Mouse (Mus musculus) CH12F3 (cell line): ENCODE results near the gene Cops9.

Source experiments
- in situ Hi-C: fragments of 300-500 bp; cut with MboI; formaldehyde crosslinking; loops from 2 replicates; pipeline ENCODE4 v1.14.3; 2020; ENCODE audit warnings: low sequenced_read_pairs

Cops9 gene

DNA sequence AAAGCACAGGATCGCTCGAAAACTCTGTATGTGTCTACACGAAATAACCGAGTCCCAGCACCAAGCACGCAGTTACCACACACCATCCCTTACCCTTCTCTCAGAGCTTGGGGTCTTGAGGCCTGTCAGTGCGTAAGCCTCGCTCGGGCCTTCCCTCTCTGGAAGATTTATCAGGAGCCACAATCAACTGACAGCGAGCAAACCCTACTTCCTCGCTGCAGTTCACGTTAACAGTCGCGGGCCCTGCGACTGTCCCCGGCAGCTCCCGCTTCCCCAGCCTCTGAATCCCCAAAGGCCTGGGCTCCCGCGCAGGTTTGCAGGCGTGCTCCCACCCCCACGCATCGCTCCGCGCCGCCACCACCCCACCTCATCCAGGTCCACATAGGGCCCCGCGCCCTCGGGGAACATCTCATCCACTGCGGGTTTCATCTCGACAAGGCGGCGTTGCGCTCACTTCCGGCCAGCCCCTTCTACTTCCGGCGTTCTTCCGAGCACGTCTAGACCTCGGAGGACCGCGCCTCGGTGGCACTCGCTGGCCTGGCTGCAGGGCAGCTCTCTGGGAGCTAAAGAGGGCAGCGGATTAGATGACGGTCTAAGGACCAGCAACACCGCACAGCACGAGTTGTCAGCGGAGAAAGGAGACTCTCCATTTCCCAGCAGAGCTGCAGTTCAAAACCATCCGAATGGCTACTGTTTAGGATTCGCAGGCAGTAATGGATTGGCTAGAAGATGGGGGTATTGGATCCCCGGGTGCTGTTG lies at the start of gene Cops9:
Gene Cops9, minus strand, starts transcription at position 472 of the 759 bp plus-strand sequence.
- in situ Hi-C loops, result no loop called here

DNA sequence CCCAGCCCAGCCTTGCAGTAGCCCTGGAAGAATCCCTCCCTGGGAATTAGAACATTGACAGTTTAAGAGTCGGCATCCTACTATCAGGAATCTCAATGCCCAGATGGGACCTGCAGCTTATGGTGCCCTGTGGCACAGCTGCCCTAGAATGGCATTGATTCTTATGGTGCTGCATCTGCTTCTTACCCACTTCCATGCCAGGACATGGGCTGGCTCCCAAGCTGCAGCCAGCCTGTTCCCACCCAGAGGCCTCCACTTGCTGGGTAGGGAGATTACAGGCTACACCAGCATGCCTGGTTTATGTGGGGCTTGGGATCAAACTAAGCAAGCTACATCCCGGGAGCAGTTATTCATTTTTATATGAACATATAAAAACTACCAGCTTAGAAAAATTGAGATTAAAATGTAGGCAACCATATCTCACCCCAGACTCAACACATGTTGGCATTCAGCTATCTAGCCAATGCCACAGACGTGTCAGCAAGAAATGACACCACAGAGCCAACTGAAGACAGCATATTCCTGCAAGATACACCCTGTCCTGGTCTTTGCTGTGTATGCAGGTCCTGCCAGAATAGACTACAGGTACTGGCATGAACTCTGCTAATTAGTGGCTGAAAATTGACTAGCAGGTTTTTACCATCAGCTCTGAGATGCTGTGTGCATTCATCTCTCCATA lies 49.5 kb upstream of the Cops9 start:
- in situ Hi-C loops, result no loop called here

DNA sequence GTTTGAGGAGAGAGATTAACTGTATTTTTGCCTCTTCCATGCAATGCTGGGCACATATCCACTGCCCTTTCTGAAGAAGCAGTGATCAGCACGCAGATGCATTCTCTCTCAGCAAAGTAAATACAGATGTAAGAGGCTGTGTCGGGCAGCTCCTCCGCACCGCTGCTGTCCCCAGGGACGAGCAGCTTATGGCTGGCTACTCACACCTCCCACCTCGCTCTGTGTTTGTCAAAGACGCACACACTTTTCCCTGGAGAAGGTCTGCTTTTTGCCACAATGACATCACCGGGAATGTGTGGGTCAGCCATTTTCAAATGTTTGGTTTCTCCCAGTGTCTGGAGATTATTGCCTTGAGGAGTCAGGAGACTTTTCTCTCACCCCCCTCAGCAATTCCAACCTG lies 45.2 kb upstream of the Cops9 start:
- in situ Hi-C loops, result no loop called here

DNA sequence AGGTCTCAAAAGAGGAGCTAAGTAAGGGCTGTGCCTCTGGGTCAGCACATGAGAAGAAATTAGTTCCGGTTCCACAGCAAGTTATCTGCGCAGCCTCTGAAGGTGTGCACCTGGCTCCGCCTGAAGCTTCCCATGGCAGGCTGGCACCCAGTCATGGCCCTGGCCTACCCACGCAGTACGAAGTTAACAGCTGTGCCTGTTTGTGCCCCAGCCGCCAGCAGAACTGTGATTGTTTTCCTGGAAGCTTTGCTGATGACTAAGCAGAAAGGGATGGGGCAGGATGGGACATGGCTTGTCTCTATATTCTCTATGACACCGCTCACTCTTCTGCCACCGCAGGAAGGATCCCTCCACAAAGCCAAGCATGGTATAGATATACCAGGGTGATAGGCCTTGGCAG lies 41.4 kb upstream of the Cops9 start:
- in situ Hi-C loops, result no loop called here

DNA sequence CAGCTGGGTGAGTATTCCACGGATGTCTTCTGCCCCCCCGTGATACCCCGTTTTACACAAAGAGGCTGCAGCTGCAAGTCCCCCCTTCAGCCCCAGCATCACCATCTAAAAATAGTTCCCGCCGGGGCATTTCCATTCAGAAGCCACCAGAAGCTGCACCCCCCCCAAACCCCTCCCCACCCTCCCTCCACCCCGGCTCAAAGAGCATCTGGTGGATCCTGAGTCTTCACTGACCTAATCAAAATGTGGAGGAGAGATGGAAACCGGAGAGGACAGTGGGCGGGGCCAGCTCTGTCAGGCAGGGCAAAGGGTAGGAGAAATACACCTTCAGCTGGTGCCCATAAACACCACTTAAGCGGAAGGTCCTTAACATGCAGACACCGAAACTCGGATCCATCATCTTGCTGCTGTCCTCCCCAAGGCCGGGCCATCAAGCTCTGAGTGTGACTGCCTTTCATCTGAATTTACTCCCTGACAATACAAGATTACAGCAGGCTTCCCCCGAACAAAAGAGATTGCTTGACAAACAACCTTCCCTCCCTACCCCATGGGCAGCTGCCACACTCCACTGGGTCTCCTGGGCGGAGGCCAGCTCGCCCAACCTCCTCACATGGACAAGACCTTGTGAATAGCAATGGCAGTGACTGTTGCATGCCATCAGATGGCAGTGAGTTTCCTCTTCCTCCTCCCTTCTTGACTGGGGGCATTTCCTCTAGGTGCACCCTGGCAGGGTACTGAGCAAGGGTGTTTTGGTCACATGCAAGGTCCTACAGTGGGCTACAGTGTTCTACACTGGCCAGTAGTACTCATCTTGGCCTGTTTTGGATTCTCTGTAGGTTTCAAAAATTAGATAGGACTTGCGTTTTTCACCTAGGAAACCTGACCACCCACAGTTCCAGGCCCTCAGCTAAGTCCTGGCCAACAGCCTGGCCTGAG lies 39.2 kb upstream of the Cops9 start:
- in situ Hi-C loops, result no loop called here

DNA sequence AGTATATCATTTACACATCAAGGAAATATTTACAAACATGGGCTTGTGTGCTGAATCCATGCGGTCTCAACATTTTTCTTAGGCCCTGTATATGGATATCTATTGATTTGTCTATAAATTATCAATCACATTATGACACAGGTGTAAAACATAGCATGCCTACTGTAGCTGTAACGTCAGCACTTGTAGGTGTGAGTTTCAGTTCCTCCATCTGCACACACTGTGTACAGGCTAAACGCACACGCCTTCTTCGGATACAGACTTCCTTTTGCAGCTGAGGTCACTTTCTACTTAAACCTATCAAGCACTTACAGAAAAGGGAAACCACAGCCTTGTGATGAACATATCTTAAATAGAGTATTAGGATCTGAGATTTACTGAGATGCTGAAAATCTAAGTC lies 37.0 kb upstream of the Cops9 start:
- in situ Hi-C loops, result no loop called here

DNA sequence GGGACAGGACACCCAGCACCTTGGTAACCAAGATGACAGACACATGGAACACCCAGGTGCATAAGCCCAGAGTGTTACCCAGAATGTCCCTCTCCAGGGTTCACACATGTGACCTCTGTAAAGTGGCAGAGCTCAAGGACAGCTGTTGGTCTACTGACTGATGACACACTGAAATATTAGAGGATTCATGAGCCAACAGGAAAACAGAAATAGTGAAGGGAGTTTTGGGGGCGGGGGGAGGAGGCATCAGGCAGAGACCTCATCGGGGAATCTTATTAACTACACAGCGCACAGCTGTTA lies 34.8 kb upstream of the Cops9 start:
- in situ Hi-C loops, result no loop called here

DNA sequence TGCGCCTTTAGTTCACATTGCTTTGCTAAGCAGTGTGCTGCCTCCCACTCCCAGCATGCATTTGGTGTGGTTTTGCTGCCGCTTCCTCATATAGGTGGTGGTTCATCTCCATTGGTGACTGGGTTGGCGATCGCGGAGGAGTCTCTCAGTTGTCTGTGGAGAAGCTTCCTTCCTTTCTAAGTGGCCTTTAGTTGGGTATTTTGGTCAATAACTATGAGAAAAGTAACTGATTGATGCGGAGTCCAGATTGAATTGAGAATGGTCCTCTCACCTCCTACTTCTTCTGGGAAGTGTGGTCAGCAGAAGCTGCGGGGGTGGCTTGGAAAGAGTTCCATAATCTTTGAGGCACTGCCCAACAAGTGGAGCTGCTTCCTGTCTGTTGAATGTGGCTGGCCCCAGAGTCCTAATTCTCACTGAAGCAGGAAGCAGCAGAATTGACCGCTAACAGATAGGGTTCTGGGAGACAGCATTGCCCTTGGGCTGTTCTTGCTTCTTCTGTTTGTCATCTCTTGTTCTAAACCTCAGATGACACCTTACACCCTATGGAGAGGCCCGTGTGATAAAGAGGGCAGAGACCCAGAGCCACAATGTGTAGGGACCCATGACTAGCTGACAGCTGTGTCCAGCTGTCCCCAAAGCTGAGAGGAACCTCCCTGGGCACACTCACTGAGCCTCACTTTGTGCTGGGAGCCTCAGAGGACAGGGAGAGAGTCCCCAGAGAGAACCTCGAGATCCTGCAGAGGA lies 34.3 kb upstream of the Cops9 start:
- in situ Hi-C loops, result no loop called here

DNA sequence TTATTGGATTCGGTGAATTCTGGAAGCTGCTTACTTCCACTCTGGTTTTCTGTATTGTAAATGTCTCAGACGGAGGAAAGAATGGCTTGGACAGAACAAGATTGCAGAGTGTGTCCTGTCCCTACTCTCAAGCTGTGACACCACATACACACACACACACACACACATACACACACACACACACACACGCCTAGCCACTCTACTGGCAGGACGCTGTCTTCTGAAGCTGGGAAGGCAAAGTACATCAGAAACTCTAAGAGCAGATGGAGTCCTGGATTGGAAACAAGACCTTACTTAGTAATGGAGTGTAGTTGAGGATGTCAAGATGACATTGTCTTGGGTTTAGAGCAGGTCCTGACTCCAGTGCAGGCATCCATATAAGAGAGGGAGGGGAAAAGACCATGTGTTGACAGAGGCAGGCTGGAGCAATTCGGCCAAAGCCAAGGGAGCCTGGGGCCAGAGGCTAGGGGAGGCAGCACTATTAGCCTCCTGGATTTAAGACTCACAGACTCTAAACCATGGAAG lies 31.5 kb upstream of the Cops9 start:
- in situ Hi-C loops, result no loop called here

DNA sequence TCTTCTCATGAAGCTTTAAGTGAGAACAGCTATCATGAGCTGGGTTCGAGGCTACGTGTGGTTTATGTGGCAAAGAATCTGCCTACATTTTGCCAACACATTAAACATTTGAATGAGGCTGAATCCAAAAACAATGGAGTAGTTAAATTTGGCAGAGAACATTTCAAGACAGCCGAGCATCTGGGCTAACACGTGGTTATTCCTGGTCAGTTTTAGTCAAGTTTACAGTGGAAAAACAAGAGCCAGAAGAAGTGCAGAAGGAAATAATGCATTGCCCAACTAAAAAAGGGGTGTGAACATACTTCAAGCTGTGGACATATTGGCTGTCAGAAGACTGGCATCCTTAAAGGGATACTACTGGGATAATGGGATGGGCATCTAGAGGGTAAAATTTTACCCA lies 29.5 kb upstream of the Cops9 start:
- in situ Hi-C loops, result no loop called here

DNA sequence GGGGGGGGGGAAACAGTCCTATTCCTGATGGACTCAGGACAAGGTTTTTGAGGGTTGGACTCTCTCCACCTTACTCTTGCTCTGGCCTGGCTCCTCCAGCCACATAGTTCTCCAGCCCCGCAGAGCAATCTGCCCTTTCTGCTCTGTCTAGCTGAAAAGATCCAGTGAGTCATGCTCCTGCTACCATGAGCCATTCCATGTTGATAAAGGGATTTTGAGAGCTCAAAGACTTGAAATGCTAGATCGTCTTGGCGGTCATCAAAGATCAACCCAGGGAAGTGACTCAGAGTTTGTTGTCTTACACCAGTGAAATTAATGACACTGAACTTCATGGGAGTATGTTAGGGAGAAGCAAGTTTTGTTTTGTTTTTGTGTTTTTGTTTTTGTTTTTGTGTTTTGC lies 27.6 kb upstream of the Cops9 start:
- in situ Hi-C loops, result no loop called here

DNA sequence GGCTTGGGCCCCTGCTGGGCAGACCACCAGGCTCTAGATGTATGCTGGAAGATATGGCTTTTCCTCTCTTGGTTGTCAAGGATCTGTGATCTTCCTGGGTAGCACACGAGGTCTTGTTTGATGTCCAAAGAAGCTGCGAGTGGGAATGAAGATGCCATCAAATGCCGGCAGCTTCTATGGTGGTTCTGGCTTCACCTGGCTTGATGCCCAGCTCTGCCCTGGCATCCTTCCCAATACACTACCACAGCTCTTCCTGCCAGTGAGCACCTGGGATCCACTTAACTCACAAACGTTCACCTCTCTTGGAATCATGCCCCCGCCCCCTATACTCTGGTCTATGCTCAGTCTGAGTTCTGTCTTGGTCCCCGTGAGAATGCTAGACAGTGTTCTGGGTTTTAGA lies 25.3 kb upstream of the Cops9 start:
- in situ Hi-C loops, result no loop called here

DNA sequence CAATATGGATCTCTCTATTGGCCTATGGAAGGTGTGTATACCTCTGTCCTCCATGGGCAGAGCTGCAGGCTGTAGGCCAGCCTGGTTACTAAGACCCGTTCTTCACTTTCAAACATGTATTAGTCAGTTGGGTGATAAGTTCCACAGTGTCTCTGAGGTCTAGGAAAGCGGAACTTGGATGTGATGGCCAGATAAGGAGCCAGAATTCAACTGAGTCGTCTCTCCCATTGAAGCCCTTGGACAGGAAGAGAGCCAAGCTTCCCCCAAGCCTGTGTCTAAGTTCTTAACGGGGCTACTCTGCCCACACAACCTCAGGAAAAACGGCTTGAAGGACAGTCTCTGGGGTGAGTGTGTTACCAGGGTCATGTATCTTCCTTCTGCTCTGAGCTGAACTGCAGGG lies 17.6 kb upstream of the Cops9 start:
- in situ Hi-C loops, result no loop called here

DNA sequence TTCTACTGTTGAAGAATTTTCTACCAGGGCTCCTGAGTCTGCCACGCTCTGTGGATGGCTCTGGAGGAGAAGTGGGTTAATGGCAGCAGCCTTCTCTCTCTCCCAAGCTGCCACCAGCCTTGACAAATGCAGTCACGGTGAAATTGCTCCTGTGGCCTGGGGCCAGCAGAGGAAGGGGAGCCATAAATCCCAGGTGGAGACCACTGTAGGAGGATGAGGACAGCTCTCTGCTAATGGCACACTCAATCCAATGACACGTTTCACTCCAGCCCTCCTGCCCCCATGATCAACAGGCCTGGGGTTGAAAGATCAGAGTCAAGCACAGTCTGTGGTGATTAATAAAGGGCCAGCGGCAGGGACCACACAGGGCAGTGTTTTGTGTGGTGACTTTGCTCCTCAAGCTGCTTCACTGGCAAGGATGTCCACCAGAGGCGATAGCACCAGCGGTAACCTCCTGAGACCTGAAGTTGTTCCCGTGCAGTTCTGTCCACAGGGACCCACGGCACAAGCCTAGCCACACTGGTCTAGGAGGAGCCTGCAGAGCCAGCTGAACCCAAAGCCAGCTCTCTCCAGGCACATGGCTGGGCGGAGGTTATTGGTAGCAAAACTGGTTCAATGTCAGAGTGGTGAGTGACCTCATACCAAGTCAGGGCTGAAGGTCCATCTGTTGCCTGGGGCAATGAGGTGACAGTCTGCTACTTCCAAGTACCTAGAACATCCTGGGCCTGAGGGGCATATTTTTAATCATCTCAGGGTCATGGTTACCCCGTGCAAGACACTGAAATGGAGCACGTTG lies 15.4 kb upstream of the Cops9 start:
- in situ Hi-C loops, result no loop called here

DNA sequence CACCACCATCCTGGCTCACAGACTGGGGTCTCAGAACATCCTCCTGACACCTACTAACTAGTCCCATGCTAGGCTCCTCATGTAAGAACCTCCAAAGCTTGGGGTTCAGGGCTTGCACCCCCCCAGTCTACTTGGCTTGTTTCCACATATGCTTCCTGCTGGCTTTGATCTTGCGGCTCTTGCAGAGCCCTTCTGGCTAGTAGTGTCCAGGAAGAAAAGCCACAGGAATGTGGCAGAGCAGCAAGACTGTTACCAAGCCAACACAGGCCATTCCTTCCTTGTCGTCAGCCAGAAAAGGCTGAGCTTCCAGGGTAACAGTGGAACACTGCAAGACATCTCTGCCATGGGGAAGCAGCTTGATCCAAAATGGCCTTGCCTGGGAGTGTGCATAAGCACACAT lies 12.9 kb upstream of the Cops9 start:
- in situ Hi-C loops, result no loop called here

DNA sequence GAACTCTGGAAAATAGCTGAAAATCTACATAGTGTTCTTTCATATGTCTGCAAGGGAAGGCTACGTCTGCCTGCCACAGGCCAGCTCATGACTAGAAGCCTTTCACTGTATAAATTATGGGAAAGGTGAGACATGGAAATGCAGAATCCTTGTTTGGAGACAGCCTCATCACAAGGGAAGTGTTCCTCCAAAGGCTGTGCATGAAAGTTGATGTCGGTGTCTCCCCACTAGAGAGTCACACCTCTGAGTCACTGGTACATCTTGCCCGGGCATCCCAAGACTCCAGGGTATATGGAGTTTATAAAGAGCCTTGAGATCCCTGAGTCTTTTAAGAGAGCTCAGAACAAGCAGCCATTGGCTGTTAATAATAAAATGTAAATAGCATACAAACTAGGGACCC lies 11.4 kb upstream of the Cops9 start:
- in situ Hi-C loops, result no loop called here

DNA sequence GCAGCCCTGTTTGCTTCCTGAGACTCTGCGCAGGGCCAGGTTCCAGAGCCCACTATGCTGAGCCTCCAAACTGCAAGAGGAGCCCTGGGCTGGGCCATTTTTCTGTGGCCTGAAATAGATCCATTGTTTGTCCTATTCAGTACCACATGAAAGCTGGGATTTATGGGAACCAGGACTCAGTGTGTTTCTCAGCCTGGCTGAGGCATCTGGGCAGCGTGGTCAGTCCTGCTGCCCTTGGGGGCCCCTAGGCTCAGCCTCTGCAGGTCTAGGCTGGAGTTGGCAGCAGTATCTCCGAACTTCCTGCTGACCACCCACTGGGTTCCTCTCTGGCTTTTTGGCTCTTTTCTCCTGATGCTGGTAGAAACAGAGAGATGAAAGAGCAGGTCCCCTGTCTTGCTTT lies 9.7 kb upstream of the Cops9 start:
- in situ Hi-C loops, result no loop called here

DNA sequence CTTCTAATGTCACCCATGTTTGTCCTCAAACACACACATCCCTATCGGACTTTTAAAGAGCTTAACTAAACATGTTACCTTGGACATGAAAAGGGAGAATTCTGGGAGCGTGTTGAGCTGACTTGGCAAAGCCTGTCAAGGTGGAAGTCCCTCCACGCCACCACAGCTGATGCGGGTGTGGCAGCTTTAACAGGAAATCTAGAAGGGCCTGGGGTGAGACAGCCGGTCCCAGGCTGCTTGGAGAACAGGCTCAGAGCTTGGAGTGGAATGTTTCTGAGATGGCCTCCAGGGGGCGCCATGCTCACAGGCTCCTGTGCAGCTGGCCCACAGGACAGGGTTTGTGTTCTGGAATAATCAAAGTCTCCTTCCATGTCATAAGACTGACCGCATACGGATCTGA lies 6.9 kb upstream of the Cops9 start, which contains the start of gene Otos:
Gene Otos, minus strand, starts transcription at position 169 of the 400 bp plus-strand sequence.
- in situ Hi-C loops, result no loop called here

DNA sequence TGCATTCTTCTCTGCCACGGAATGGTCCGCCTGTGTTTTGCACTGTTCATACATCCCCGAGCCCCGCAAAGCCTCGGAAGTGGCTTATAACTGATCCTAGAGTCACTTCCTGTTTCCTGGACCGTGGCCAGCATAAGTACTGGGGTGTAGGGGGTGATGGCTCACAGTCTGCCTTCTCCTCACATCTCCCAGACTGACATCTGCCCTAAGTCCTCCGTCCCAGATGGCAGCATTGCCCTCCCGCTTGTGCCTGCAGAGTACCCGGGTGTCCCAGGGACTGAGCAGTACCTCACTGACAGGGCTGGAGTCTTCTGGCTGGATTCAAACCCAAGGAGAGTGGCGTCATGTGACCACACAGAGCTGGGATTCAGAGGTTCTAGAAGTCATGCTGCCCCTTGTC lies 6.4 kb upstream of the Cops9 start:
- in situ Hi-C loops, result no loop called here

DNA sequence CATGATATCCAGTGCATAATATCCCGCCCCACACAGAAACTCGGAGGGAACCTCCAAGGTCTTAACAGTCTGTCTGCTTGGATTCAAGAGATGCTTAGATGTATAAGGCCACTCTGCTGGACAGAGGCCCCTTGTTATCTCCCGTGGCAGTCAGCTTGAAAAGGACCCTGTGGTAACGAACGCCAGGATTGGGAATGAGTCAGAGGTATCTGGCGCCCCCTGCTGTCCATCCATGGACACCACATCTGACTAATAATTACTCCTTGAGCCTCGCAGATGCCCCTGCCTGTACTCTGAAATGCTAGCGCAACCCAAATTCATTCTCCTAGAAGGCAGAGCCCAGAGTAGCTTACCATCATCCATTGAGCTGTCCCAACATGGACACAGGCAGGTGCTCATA lies 6.0 kb upstream of the Cops9 start:
- in situ Hi-C loops, result no loop called here
